Mouse (Mus musculus) olfactory bulb, adult 2 months (tissue): Measurements from ENCODE around the gene Patj.

Experiments
- CTCF ChIP-seq: fragments of 200-500 bp; IDR thresholded peaks from 2 replicates; pipeline ENCODE4 v1.5.1; 2012; ENCODE audit warnings: low read depth, mild to moderate bottlenecking, low read length, moderate library complexity; ENCODE audit not compliant: insufficient read depth
- POLR2A ChIP-seq: fragments of 200-500 bp; IDR thresholded peaks from 2 replicates; pipeline ENCODE4 v1.6.1; 2012; ENCODE audit warnings: mild to moderate bottlenecking, low read depth, low read length, moderate library complexity; ENCODE audit not compliant: insufficient read depth

DNA sequence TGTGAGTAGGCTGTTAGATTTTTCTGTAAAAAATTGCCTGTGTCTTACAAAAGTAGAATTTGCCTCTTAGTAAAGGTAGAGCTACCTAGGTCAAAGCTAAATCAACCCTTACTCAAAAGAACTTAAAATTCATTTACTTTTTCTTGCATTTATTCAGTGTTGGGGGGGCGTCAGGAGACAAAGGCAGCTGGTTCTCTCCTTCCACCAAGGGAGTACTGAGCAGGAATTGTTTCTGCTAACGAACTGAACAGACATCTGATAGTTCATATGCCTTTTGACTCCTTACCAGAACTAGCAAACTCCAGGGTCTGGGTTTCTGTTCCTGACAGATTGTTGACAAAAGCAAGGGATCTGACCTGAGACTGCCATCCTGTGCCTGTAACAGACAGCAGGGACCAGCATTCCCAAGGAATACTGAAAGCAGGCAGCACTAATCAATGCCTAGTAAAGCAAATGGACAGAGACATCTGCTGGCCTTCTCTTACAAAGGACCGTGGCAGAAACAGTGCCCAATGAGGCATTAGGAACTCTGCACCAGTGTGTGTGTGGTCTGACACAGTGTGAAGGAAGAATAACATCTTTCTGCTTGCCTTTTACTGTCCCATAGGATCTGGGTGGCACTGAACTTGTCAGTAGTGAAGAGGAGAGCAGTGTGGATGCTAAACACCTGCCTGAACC lies 227.6 kb downstream of the Patj start:
- TF ChIP-seq POLR2A (no peak), CTCF (no peak)
